Mouse (Mus musculus): Measurements from ENCODE around the gene Rep15.

DNA sequence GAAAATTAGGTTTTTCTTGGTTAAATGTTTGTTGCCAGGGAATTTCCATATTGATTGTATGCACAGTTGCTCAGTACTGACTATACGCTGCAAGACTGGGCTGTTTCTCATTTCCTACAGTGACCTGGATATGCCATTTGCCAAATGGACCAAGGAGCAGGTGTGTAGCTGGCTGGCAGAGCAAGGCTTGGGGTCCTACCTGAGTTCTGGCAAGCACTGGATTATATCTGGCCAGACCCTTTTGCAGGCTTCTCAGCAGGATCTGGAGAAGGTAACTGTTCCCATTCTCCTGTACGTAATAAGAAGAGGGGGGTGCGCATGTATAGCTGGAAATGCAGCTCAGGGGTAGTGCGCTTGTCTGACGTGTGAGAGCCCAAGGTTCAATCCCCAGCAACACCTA, 11.2 kb upstream of the Rep15 start:
- no peak for TF ChIP-seq CTCF (conservative IDR thresholded peaks at IDR 0.05; ENCODE audit: low read length)
- TF ChIP-seq POU5F1 (IDR thresholded peaks at IDR 0.05; ENCODE audit: borderline replicate concordance, low read length), result no peak
- TF ChIP-seq NANOG (IDR thresholded peaks at IDR 0.05; ENCODE audit: borderline replicate concordance, low read length), result no peak
